Mouse (Mus musculus): Measurements from ENCODE around the gene Hist1h4i. TPM values are rescaled to one million over a fixed set of nuclear protein-coding genes. Genes with fewer than 3 reads are reported as not detected.
A peak's percentile ranks its signal among the peaks of the same experiment; 100 is the strongest.

The Hist1h4i gene
- polyA plus RNA-seq, 1 experiment from 2014 or later = 18.3 TPM

DNA sequence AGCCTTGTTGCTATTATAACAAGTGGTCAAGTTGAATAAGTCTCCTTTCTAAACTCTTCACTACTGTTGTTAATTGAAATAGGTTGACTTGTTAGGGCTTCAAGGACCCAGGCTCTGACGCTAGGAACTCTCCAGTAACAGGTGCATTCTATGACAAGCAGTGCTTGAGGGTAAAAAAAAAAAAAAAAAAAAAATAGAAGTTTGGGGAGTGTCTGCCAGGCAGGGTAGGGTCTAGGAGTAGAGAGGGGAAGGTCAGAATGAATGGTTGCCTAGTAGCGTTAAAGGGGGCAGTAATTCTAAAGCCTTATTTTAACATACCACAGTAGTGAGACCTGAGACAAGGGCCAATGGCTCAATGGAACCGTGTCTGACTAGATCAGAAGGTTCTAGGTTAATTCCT, 42.8 kb downstream of the Hist1h4i start:
- TF ChIP-seq CTCF (IDR thresholded peaks at IDR 0.05; ENCODE audit: low read depth) (no peak), EP300 (IDR thresholded peaks at IDR 0.05; ENCODE audit: low read depth) (no peak)
- ATAC-seq (no peak), DNase-seq (no peak)
- no peaks in the 10 kb centered on the region for H3K9me3 ChIP-seq (ENCODE audit: low read length)
- no peak overlapping the region for H3K27ac ChIP-seq (ENCODE audit: low read depth)
- no peak overlapping the region for H3K4me2 ChIP-seq (ENCODE audit: low read depth, low read length)
- peaks cover 20% of the 10 kb centered on the region for H3K4me1 ChIP-seq (ENCODE audit: insufficient read depth)
- no peak overlapping the region for H3K9ac ChIP-seq (replicated peaks)
- H3K27me3 ChIP-seq (ENCODE audit: insufficient read depth, low read length) = peaks cover 66% of the 10 kb centered on the region
- H3K4me3 ChIP-seq (ENCODE audit: low read depth, low read length) = no peak overlapping the region
- WGBS (ENCODE audit: insufficient replicate concordance) = 41% methylated on average over 3 of the region's 3 CpGs
- H3K36me3 ChIP-seq (replicated peaks; ENCODE audit: insufficient read depth, low read length) = no peaks in the 10 kb centered on the region

DNA sequence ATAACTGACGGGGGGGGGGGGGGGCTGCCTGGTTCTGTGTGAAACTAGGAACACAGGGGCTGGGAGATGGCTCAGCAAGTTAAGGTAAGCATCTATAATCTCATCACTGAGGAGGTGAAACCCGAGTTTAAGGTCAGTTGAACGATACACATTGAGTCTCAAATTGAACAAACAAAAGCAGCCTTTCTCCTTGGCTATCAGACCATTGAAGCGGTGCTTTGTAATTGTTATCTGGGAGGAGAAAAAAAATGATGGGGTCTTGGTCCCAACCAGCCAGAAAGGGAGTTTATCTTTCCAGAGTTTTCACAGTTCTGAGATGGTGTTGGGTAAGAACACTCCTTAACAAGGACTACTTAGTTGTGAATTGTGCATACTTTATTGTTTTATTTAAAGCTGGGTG, 43.3 kb downstream of the Hist1h4i start:
- H3K4me2 ChIP-seq (ENCODE audit: low read depth, low read length) = no peak overlapping the region
- H3K9me3 ChIP-seq (ENCODE audit: low read length) = no peaks in the 10 kb centered on the region
- H3K4me3 ChIP-seq (ENCODE audit: low read depth, low read length) = no peak overlapping the region
- peaks cover 66% of the 10 kb centered on the region for H3K27me3 ChIP-seq (ENCODE audit: insufficient read depth, low read length)
- 15% methylated on average over 4 of the region's 4 CpGs for WGBS (ENCODE audit: insufficient replicate concordance)
- no peak for ATAC-seq
- H3K36me3 ChIP-seq (replicated peaks; ENCODE audit: insufficient read depth, low read length) = no peaks in the 10 kb centered on the region
- H3K4me1 ChIP-seq (ENCODE audit: insufficient read depth) = peaks cover 20% of the 10 kb centered on the region
- TF ChIP-seq EP300 (IDR thresholded peaks at IDR 0.05; ENCODE audit: low read depth) (no peak), CTCF (IDR thresholded peaks at IDR 0.05; ENCODE audit: low read depth) (no peak)
- H3K27ac ChIP-seq (ENCODE audit: low read depth) = no peak overlapping the region
- DNase-seq = no peak
- H3K9ac ChIP-seq (replicated peaks) = no peak overlapping the region

DNA sequence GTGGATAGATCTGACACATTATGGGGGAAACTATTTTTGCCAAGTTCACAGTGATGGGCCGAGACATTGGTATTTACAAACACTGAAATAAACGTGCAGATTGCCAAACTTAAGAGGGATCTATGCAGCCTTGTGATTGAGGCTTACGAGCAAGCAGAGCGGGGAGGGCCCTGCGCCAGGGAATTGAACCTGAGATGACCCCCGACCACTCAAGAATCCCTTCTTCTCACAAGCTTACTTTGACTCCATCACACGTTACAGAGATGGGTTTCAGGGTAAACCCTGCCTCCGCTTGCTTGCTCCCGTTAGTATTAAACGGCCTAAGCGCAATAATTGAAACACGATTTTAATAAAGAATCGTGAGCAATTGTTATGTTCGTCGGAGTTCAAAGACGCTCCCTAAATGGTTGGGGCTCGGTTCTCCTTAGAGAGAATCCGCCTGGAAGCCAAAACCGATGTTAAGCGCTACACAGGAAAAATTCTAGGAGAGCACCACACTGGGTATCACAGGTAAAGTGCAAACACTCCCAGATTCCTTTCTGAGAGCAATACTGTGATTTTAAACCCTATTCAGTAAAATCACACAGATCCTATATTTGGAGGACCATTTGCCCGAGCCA, 43.9 kb downstream of the Hist1h4i start:
- H3K4me1 ChIP-seq (ENCODE audit: insufficient read depth) = peaks cover 20% of the 10 kb centered on the region
- 7% methylated on average over 21 of the region's 21 CpGs for WGBS (ENCODE audit: insufficient replicate concordance)
- TF ChIP-seq EP300 (IDR thresholded peaks at IDR 0.05; ENCODE audit: low read depth) (no peak), CTCF (IDR thresholded peaks at IDR 0.05; ENCODE audit: low read depth) (no peak)
- peak overlapping the region; percentile 66 for H3K4me2 ChIP-seq (ENCODE audit: low read depth, low read length)
- no peaks in the 10 kb centered on the region for H3K36me3 ChIP-seq (replicated peaks; ENCODE audit: insufficient read depth, low read length)
- DNase-seq = no peak
- no peak overlapping the region for H3K9ac ChIP-seq (replicated peaks)
- no peaks in the 10 kb centered on the region for H3K9me3 ChIP-seq (ENCODE audit: low read length)
- H3K27me3 ChIP-seq (ENCODE audit: insufficient read depth, low read length) = peaks cover 66% of the 10 kb centered on the region
- H3K4me3 ChIP-seq (ENCODE audit: low read depth, low read length) = peak overlapping the region; percentile 9; the same call in 1 of the 2 replicates
- ATAC-seq = no peak
- no peak overlapping the region for H3K27ac ChIP-seq (ENCODE audit: low read depth)

DNA sequence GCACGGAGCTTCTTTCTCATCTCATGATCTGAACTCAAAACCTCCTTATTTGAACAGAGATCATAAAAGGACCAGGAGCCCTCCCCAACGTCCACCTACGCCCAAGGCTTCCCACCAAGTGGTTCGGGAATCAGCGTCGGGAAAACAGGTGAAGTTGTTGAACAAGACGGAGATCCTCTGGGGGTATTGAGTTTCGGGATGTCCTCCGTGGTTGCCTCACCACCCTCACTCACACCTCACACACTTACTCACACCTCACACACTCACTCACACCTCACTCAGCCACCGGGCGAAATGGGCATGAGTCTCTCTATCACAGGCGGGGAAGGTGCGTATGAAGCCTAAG, 44.3 kb downstream of the Hist1h4i start:
- peaks cover 66% of the 10 kb centered on the region for H3K27me3 ChIP-seq (ENCODE audit: insufficient read depth, low read length)
- H3K4me3 ChIP-seq (ENCODE audit: low read depth, low read length) = peak overlapping the region; percentile 9; the same call in 1 of the 2 replicates
- 2% methylated on average over 13 of the region's 13 CpGs for WGBS (ENCODE audit: insufficient replicate concordance)

DNA sequence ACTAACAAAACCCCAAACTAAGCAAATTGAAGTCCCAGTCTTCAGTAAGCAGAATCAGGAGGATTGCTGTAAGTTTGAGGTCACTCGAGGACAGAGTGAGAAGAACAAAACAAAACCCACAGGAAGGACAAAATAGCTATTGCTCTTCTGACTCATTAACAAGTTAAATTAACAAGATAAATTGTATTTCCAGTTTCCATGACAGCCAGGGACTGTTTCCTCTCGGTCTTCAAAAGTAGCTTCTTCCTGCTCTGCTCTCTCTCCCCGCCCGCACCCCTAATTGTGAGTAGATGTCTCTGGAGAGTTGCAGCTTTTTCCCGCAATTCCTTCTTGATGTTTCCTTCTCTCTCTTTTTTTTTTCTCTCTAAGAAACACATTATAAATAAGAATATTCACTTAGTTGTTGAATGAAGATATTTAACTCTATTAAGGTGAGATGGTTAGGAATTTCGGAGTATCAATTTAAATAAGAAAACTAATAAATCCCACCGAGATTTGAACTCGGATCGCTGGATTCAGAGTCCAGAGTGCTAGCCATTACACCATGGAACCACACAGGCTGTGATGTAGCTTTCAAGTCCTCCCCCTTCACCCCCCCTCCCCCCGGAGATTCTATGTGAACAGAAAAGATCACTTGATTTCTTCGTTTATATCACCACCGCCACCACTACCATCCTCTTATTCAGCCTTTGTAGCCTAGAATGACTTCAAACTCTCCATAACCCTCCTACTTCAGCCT, 44.9 kb downstream of the Hist1h4i start:
- WGBS (ENCODE audit: insufficient replicate concordance) = 3% methylated on average over 12 of the region's 12 CpGs
- H3K36me3 ChIP-seq (replicated peaks; ENCODE audit: insufficient read depth, low read length) = no peaks in the 10 kb centered on the region
- ATAC-seq (no peak), DNase-seq (peak; percentile 59)
- no peak overlapping the region for H3K27ac ChIP-seq (ENCODE audit: low read depth)
- peak overlapping the region; percentile 44 for H3K4me3 ChIP-seq (ENCODE audit: low read depth, low read length)
- no peak overlapping the region for H3K9ac ChIP-seq (replicated peaks)
- H3K4me2 ChIP-seq (ENCODE audit: low read depth, low read length) = peak overlapping the region; percentile 66
- TF ChIP-seq CTCF (IDR thresholded peaks at IDR 0.05; ENCODE audit: low read depth) = no peak
- TF ChIP-seq EP300 (IDR thresholded peaks at IDR 0.05; ENCODE audit: low read depth) = no peak
- no peaks in the 10 kb centered on the region for H3K9me3 ChIP-seq (ENCODE audit: low read length)
- H3K4me1 ChIP-seq (ENCODE audit: insufficient read depth) = peaks cover 20% of the 10 kb centered on the region
- peaks cover 65% of the 10 kb centered on the region for H3K27me3 ChIP-seq (ENCODE audit: insufficient read depth, low read length)

More for the DNA sequence above, 44.3 kb downstream of the Hist1h4i start:
- Histone ChIP-seq H3K36me3 (replicated peaks; ENCODE audit: insufficient read depth, low read length) (no peaks in the 10 kb centered on the region), H3K27ac (ENCODE audit: low read depth) (no peak overlapping the region), H3K4me2 (ENCODE audit: low read depth, low read length) (peak overlapping the region; percentile 66), H3K9ac (replicated peaks) (no peak overlapping the region), H3K4me1 (ENCODE audit: insufficient read depth) (peaks cover 20% of the 10 kb centered on the region), H3K9me3 (ENCODE audit: low read length) (no peaks in the 10 kb centered on the region)
- TF ChIP-seq CTCF (IDR thresholded peaks at IDR 0.05; ENCODE audit: low read depth) (no peak), EP300 (IDR thresholded peaks at IDR 0.05; ENCODE audit: low read depth) (no peak)
- no peak for ATAC-seq
- no peak for DNase-seq

DNA sequence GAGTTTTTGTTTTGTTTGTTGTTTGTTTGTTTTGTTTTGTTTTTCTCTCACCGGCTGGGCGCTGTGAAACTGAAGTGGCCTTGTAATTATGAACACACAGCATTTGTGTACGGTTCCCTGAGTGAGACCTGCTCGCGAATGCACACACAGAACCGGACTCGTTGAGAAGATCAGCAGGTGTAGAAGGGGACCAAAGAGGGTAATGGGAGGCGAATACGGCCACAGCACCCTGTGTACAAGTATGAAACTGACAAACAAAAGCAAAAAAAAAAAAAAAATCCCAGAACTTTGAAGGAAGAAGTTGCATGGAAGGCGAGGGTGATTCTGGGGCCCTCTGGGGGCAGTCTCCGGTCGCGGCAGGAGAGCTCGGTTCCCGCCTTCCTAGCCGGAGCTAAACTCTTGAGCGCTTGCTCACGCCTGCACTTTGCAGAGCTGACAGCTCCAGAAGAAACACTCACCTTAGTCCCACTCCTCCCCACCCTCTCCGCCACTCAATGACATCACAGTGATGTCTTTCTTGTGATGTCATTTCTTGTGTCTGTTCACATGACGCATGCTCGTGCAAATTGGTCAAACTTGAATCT, 45.7 kb downstream of the Hist1h4i start:
- 0% methylated on average over 21 of the region's 21 CpGs for WGBS (ENCODE audit: insufficient replicate concordance)
- peak; percentile 20; the same call in 1 of the 2 replicates for TF ChIP-seq CTCF (IDR thresholded peaks at IDR 0.05; ENCODE audit: low read depth)
- TF ChIP-seq EP300 (IDR thresholded peaks at IDR 0.05; ENCODE audit: low read depth) = no peak
- Histone ChIP-seq H3K9ac (replicated peaks) (no peak overlapping the region; the same call in 1 of the 2 replicates), H3K36me3 (replicated peaks; ENCODE audit: insufficient read depth, low read length) (no peaks in the 10 kb centered on the region), H3K4me2 (ENCODE audit: low read depth, low read length) (peak overlapping the region; percentile 66), H3K27me3 (ENCODE audit: insufficient read depth, low read length) (peaks cover 57% of the 10 kb centered on the region), H3K9me3 (ENCODE audit: low read length) (peaks cover 3% of the 10 kb centered on the region; the same call in 1 of the 2 replicates), H3K4me3 (ENCODE audit: low read depth, low read length) (peak overlapping the region; percentile 44), H3K27ac (ENCODE audit: low read depth) (no peak overlapping the region), H3K4me1 (ENCODE audit: insufficient read depth) (peaks cover 16% of the 10 kb centered on the region)
- ATAC-seq (peak; percentile 51; the same call in 1 of the 2 replicates), DNase-seq (peak; percentile 44)
